Mouse (Mus musculus) embryonic fibroblast, embryonic 13.5 days (primary cell): ENCODE measurements at regions not wholly inside any gene's neighbourhood (a gene's known extent, or its start where the extent isn't known, plus 50 kb on each side); places are given as distances from the start of the nearest gene placed in this dataset.

Experiments
- CTCF ChIP-seq: IDR thresholded peaks from 2 replicates; pipeline ENCODE4 v1.5.1; 2011; ENCODE audit warnings: mild to moderate bottlenecking, control low read depth, low read length, moderate library complexity, borderline replicate concordance; ENCODE audit not compliant: insufficient read depth
- POLR2A ChIP-seq: IDR thresholded peaks from 2 replicates; pipeline ENCODE4 v1.6.1; 2011; ENCODE audit warnings: low read depth, mild to moderate bottlenecking, control low read depth, low read length, moderate library complexity

- TF ChIP-seq CTCF = no peak
- no peak for TF ChIP-seq POLR2A
These were observed 129.1 kb upstream of the Bank1 start for GRCm38 (mm10) chr3:136454967-136455366.
